Mouse (Mus musculus) retina, postnatal 7 days (tissue): ENCODE results near the gene Twist2.

Source experiments
- DNase-seq: peaks from one replicate; pipeline ENCODE4 v3.0.0-alpha.2; 2012; ENCODE audit warnings: low read depth, low spot score

The Twist2 gene

DNA sequence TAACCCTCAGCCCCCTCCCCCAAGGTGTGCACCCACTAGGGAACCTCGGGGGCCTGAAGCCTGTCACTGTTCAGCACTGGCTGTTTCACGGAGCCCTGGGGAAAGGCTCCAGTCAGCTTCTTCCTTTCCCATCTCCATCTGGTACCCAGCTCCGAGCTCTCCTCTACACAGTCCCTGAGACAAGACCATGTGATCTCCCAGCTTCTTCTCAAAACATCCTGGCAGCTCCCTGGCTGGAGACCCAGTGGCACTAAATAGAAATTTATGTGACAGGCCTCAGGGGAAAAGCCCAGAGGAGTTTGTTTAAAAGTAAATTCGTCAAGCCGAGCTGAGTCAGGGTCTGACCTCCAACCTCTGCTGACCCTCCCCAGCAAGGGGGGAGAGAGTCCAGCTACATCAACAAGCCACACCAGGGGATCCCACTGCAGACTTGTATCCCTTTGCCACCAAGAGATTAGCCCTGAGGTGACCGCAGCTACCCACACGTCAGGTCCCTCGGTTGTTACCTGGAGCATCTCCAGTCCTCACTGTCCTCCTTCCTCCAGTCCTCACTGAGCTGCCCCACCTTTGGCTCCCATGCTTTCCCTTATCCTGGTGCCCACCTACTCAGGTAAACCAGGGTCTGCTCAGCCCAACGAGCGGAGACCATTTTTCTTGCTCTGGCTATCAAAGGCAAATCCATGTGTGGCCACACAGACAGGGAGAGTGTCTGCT is 72.5 kb downstream of the Twist2 start:
- no peak for DNase-seq

GRCm38 (mm10) chr1:91874633-91875032 is 73.4 kb downstream of the Twist2 start:
- DNase-seq, result peak; percentile 49

DNA sequence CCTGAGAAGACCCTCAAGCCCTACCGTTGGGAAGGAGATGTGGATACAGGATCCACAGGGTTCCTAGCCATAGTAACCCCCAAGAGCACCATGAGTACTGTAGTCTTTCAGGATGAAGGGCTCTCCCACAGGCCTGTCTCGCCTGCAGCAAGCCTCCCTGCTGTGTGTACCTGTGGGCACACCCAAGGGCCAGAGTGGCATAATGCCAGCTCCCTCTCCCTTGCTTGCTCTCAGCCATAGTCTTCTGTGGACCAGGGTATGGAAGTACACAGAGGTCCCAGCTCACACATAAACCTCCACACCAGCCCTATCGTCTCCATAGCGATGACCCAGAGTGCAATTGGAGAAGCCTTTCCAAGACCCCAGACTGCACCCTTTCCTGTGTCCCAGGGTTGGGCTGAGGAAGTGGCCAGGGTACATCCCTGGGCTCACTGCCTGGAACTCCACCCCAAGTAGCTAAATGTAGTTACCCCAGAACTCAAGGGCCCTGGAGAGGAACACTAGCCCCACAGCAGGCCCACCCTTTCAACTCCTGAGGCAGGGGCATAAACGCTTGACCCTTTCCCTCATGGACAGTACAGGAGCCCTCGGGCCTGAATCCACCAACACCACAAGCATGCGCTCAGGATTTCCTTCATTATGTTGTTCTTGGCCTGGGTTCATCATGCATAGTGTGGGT is 73.9 kb downstream of the Twist2 start:
- DNase-seq, result no peak

GRCm38 (mm10) chr1:91878696-91879095 is 77.4 kb downstream of the Twist2 start:
- DNase-seq, result no peak

DNA sequence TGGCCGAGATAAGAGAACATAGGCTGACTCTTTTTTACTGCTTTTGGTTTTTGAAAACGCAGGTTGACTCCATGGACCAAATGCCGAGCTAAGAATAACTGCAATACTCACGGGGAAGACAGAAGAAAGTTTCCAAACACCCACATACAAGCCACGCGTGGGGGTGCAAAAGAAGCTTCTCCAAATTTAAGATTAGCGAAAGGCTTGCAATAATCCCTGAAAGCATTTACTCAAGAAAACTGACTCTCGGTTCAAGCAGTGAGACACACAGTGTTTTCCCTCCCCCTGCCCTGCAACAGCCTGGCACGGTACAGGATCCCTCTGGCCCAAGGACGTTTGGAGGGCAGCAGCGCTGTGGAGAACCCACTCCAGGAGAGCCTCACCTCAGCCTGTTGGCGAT is 78.9 kb downstream of the Twist2 start:
- DNase-seq, result no peak

DNA sequence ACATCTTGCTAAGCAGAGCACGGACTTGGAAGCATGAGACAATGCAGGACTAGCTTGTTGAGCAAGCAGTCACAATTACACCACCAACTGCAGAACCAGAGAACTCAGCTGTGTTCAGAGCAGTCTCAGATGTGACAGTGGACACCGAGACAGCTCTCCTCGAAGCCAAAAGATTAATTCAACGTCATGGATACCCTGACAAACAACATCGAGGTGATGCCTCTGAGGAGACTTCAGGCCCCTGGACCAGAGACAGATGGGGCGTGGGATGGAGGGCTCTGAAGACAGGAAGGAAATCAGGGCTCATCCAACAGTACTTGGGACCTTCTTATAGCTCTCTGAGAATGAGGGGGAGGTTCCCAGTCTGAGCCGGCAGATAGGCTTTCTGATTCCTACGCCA is 79.6 kb downstream of the Twist2 start:
- DNase-seq, result no peak

DNA sequence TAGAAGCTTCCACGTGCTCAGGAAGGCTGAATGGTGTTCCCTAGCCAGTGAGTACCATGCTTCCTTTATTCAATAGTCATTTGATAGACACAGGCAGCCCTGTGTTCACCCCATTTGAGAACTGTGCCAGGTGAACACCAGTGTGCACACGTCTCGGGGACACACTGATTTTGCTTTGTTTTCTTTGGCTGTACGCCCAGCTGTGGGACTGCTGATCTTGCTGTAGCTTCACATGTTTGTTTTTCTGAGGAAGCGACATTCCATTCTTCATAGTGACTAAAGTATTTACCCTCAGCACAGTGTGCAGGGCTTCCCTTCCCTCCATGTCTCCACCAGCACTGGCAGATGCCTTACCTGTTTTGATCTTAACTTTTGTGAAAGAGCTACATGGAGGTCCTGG is 81.9 kb downstream of the Twist2 start:
- DNase-seq, result no peak

DNA sequence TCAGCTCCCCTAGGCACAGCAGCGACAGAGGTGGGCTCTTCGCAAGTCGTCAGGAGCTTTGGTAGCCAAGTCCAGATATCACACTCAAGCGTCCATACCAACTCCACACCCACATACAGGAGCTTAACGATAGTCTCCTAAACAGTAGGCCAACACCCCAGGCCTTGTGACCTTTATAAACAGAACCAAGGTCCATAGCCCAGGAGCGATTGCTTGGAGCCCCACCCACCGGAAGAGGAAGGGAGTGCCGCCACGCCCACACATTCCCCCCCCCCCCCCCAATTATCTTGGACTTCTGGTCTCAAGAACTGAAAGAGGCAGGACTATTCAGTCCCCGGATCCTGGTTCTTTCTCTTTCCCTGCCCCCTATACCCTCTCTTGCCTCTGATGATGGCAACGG is 92.3 kb downstream of the Twist2 start:
- DNase-seq, result no peak

DNA sequence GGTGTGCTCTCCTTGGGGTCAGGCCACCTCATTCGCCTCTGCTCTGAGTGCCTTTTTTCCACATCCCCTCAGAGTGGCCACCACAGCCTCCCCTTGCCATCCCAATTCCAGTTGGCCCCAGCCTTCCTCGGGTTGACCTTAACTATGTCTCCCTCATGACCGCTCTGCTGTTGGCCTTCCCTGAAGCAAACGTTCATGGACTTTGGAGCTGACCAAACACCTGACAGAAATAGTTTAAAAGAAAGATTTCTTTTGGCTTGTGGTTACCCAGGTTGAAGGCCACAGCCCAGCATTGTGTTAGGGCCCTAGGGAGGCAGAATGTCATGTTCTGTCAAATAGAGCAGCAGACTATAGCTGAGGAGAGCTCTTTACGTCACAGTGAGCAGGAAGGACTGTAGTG is 93.0 kb downstream of the Twist2 start:
- DNase-seq, result no peak

DNA sequence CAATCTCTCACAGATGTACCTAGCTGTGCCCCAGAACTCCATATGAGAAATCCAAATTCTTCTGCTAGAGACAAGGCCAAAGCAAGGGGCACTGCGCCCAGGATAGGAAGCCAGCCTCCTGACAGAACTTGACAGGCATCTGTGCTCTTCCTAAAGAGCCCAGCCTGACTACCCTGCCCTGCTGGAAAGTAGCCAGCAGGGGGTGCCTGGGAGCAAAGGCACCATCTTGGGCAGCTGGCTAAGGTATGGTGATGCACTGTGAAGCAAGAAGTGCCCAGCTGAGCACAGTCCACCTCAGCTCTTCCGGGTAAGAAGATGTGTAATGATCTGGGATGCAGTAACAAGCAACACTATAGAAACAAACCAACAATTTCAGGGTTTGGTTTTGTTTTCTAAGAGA is 95.8 kb downstream of the Twist2 start:
- DNase-seq, result no peak
